Mouse (Mus musculus) cerebellum, adult 2 months (tissue): Measurements from ENCODE around the gene Ergic1. TPM values are rescaled to one million over a fixed set of nuclear protein-coding genes. Genes with fewer than 3 reads are reported as not detected.

ENCODE experiments used
- DNase-seq, 2 experiments: peaks; one replicate each; pipeline ENCODE4 v3.0.0; 2021
- H3K27ac ChIP-seq: fragments of 200-500 bp; 2 replicates; pipeline ENCODE4 v1.5.1; 2012; ENCODE audit warnings: low read length, control low read depth, inconsistent platforms; ENCODE audit not compliant: insufficient read depth
- H3K27me3 ChIP-seq: fragments of 200-500 bp; 2 replicates; pipeline ENCODE4 v1.6.1; 2012; ENCODE audit warnings: inconsistent platforms, mild to moderate bottlenecking, low read length, moderate library complexity; ENCODE audit not compliant: control insufficient read depth, insufficient read depth
- H3K4me1 ChIP-seq: fragments of 200-500 bp; 2 replicates; pipeline ENCODE4 v1.6.1; 2011; ENCODE audit warnings: low read length; ENCODE audit not compliant: control insufficient read depth, insufficient read depth
- H3K4me3 ChIP-seq: fragments of 200-500 bp; replicated peaks from 2 replicates; pipeline ENCODE3; 2011; ENCODE audit warnings: mild to moderate bottlenecking, low read depth, low read length, control low read depth; ENCODE audit not compliant: insufficient read depth
- CTCF ChIP-seq: fragments of 200-500 bp; IDR thresholded peaks from 2 replicates; pipeline ENCODE4 v1.5.1; 2011; ENCODE audit warnings: low read depth, mild to moderate bottlenecking, control low read depth, low read length, moderate library complexity, borderline replicate concordance; ENCODE audit not compliant: insufficient read depth
- POLR2A ChIP-seq: fragments of 200-500 bp; IDR thresholded peaks from 2 replicates; pipeline ENCODE4 v1.6.1; 2011; ENCODE audit warnings: low read length, control low read depth, borderline replicate concordance; ENCODE audit not compliant: insufficient read depth
- WGBS: fragments of 180-500 bp; shearing (Covaris S2); methylation state at CpG from one replicate; pipeline ENCODE4 v1.1.7; 2018; 5-methylcytosine and 5-hydroxymethylcytosine counted together
- polyA plus RNA-seq: library from polyadenylated mRNA; depleted of rRNA; stranded (reverse); fragments of >200 nt; gene quantifications from 2 replicates; pipeline ENCODE4 v1.2.3, GENCODE M21; 2012

Gene Ergic1
- polyA plus RNA-seq, 1 experiment = 137 TPM

- WGBS = 7% methylated on average over 4 of the region's 4 CpGs
- Histone ChIP-seq H3K4me1 (peaks cover 4% of the 10 kb centered on the region), H3K27me3 (no peaks in the 10 kb centered on the region), H3K4me3 (peak overlapping the region; percentile 89), H3K27ac (peak overlapping the region; percentile 74)
- TF ChIP-seq CTCF (no peak), POLR2A (0 out of 2 replicates have a peak, but pooled peaks have one; percentile 11)
- DNase-seq = no peak
Measured at GRCm38 (mm10) chr17:26562292-26562691, 1.0 kb downstream of the Ergic1 start.

- TF ChIP-seq CTCF = no peak
- TF ChIP-seq POLR2A = no peak
- no peaks in the 10 kb centered on the region for H3K27me3 ChIP-seq
- peak overlapping the region; percentile 37; the same call in 1 of the 2 replicates for H3K27ac ChIP-seq
- peaks cover 10% of the 10 kb centered on the region for H3K4me1 ChIP-seq
- peak; percentile 65 to 79 for DNase-seq
- peak overlapping the region; percentile 35 for H3K4me3 ChIP-seq
- WGBS = 9% methylated on average over 6 of the region's 6 CpGs
Measured at GRCm38 (mm10) chr17:26563476-26563875, 2.2 kb downstream of the Ergic1 start.

- no peaks in the 10 kb centered on the region for H3K27me3 ChIP-seq
- TF ChIP-seq POLR2A (no peak), CTCF (no peak)
- no peak for DNase-seq
- WGBS = 44% methylated on average over 9 of the region's 9 CpGs
- H3K4me3 ChIP-seq = no peak overlapping the region
- H3K4me1 ChIP-seq = peaks cover 10% of the 10 kb centered on the region
- H3K27ac ChIP-seq = no peak overlapping the region
Measured at GRCm38 (mm10) chr17:26564439-26564838, 3.1 kb downstream of the Ergic1 start.

GRCm38 (mm10) chr17:26567142-26567817 is 6.0 kb downstream of the Ergic1 start:
- no peaks in the 10 kb centered on the region for H3K27me3 ChIP-seq
- TF ChIP-seq POLR2A (no peak), CTCF (no peak)
- peak overlapping the region; percentile 38; the same call in 1 of the 2 replicates for H3K27ac ChIP-seq
- WGBS = 36% methylated on average over 8 of the region's 8 CpGs
- H3K4me3 ChIP-seq = no peak overlapping the region
- H3K4me1 ChIP-seq = peaks cover 25% of the 10 kb centered on the region
- peak; percentile 54 to 71 for DNase-seq

- Histone ChIP-seq H3K4me1 (peaks cover 26% of the 10 kb centered on the region), H3K4me3 (no peak overlapping the region), H3K27ac (no peak overlapping the region), H3K27me3 (no peaks in the 10 kb centered on the region)
- DNase-seq = no peak
- TF ChIP-seq CTCF (no peak), POLR2A (no peak)
- 86% methylated on average over 4 of the region's 4 CpGs for whole genome bisulfite sequencing
Measured at GRCm38 (mm10) chr17:26567818-26568173, 6.5 kb downstream of the Ergic1 start.

DNA sequence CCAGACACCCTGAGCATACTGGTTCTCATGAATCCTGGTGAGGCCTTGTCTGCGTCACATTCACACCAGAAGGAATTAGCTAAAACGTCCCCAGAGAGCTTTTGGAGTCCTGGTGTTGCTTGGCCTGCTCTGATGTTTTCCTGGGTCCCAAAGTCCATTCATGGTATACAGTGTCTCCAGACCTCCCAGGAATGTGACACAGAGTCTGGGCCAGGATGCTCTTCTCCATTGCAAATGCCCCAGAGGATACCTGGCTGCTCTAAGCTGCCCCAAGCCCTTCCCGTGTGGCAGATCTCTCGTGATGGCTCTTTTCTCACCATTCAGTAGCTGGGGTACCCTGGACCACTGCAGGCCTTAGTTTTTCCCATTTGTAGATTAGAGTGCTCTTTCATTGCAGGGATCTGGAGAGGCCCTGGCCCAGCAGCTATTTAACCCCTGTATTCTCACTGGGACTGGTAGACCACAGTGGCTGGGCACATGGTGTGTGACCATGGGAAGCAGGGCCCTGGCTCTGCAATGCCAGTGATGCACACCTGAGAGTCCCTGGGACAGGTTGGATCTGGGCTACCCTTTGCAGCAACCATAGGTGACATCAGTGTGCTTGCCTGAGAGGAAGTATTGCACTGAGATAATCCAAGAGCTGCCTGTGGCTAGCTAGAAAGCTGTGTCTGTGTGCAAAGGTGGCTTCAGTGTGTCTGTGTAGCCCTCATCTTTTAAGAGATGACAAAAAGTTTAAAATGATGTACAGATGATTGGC is 8.5 kb downstream of the Ergic1 start:
- H3K27ac ChIP-seq = no peak overlapping the region
- no peak overlapping the region for H3K4me3 ChIP-seq
- no peak for DNase-seq
- WGBS = 73% methylated on average over 4 of the region's 4 CpGs
- peaks cover 32% of the 10 kb centered on the region for H3K4me1 ChIP-seq
- TF ChIP-seq POLR2A (no peak), CTCF (no peak)
- H3K27me3 ChIP-seq = no peaks in the 10 kb centered on the region

- WGBS = 57% methylated on average over 11 of the region's 11 CpGs
- TF ChIP-seq CTCF = no peak
- TF ChIP-seq POLR2A = no peak
- no peak overlapping the region for H3K4me3 ChIP-seq
- H3K27me3 ChIP-seq = no peaks in the 10 kb centered on the region
- no peak for DNase-seq
- peaks cover 41% of the 10 kb centered on the region for H3K4me1 ChIP-seq
- no peak overlapping the region for H3K27ac ChIP-seq
Measured at GRCm38 (mm10) chr17:26570651-26571118, 9.4 kb downstream of the Ergic1 start.

DNA sequence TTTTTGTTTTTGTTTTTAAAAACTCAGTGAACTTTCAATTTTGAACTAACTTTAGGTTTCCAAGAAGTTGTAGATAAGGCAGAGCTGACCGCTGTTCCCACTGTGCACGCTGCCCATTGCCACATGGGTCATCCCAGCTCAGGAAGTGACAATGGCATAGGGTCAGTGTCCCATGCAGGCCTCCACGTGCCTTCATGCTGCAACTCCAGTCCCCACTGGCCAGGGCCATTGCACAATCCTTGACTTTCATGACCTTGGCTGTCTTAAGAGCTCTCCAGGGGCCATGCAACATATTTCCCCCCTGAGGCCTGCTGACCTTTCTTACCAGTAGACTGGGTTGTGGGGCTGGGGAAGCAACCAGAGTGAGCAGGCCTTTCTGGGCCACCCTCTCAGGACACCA is 10.1 kb downstream of the Ergic1 start:
- H3K4me3 ChIP-seq = no peak overlapping the region
- WGBS = 82% methylated on average over 3 of the region's 3 CpGs
- no peak overlapping the region for H3K27ac ChIP-seq

More for the DNA sequence above, 10.1 kb downstream of the Ergic1 start:
- H3K27me3 ChIP-seq = no peaks in the 10 kb centered on the region
- TF ChIP-seq CTCF = no peak
- TF ChIP-seq POLR2A = no peak
- DNase-seq = no peak
- peaks cover 48% of the 10 kb centered on the region for H3K4me1 ChIP-seq
